Mouse (Mus musculus) small intestine, adult 2 months (tissue): Measurements from ENCODE around the gene Exoc6b. TPM values are rescaled to one million over a fixed set of nuclear protein-coding genes. Genes with fewer than 3 reads are reported as not detected.

Source experiments
- H3K27ac ChIP-seq: fragments of 200-500 bp; 2 replicates; pipeline ENCODE4 v1.5.1; 2012; ENCODE audit warnings: low read depth, low read length, control low read depth, inconsistent platforms; ENCODE audit not compliant: insufficient read depth
- H3K27me3 ChIP-seq: fragments of 200-500 bp; 2 replicates; pipeline ENCODE4 v1.6.1; 2012; ENCODE audit warnings: mild to moderate bottlenecking, moderate library complexity, low read length, inconsistent platforms; ENCODE audit not compliant: control insufficient read depth, insufficient read depth
- H3K36me3 ChIP-seq: fragments of 200-500 bp; 2 replicates; pipeline ENCODE4 v1.6.1; 2012; ENCODE audit warnings: mild to moderate bottlenecking, low read length, control low read depth, inconsistent platforms; ENCODE audit not compliant: control insufficient read depth, insufficient read depth
- H3K4me1 ChIP-seq: fragments of 200-500 bp; 2 replicates; pipeline ENCODE4 v1.6.1; 2012; ENCODE audit warnings: low read length, inconsistent platforms, mixed read lengths; ENCODE audit not compliant: control insufficient read depth, insufficient read depth, insufficient read length
- H3K4me3 ChIP-seq: fragments of 200-500 bp; 2 replicates; pipeline ENCODE4 v1.5.1; 2012; ENCODE audit warnings: low read depth, mild to moderate bottlenecking, control low read depth, inconsistent platforms, low read length, moderate library complexity
- CTCF ChIP-seq: fragments of 200-500 bp; IDR thresholded peaks from 2 replicates; pipeline ENCODE4 v1.5.1; 2012; ENCODE audit warnings: low read depth, mild to moderate bottlenecking, control low read depth, inconsistent platforms, low read length, moderate library complexity, mixed read lengths; ENCODE audit not compliant: insufficient replicate concordance, insufficient read length; ENCODE audit errors: extremely low read depth
- POLR2A ChIP-seq: fragments of 200-500 bp; IDR thresholded peaks from 2 replicates; pipeline ENCODE4 v1.6.1; 2012; ENCODE audit warnings: low read depth, mild to moderate bottlenecking, control low read depth, inconsistent platforms, low read length, moderate library complexity
- WGBS: fragments of 180-500 bp; shearing (Covaris S2); methylation state at CpG from one replicate; pipeline ENCODE4 v1.1.7; 2018; 5-methylcytosine and 5-hydroxymethylcytosine counted together
- polyA plus RNA-seq: library from polyadenylated mRNA; depleted of rRNA; stranded (reverse); fragments of >200 nt; gene quantifications from 2 replicates; pipeline ENCODE4 v1.2.3, GENCODE M21; 2012

The Exoc6b gene
- polyA plus RNA-seq, 1 experiment = 7.0 TPM

GRCm38 (mm10) chr6:85024403-85024802, 44.9 kb downstream of the Exoc6b start:
- Histone ChIP-seq H3K27ac (no peak overlapping the region), H3K36me3 (no peaks in the 10 kb centered on the region)
- TF ChIP-seq POLR2A (no peak), CTCF (no peak)

DNA sequence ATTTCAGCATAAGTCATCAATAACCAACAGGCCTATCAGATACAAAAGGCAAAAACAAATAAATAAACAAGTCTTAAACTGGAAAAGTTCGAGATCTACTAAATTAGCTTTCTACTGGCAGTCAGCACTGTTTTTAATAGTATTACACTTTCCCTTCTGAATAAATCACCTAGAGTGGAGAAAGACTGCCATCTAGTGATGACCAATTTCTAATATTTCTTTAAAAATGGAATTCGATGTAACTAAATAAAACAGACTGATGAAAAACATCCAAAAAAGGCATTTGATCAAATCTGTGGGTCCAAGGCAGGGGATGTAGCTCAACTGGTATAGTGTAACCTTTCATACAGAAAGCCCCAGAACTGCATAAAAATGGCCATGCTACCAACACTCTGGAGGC, 52.3 kb downstream of the Exoc6b start:
- H3K27ac ChIP-seq = no peak overlapping the region
- H3K4me1 ChIP-seq = no peaks in the 10 kb centered on the region
- WGBS = 19% methylated on average over 2 of the region's 2 CpGs
- no peaks in the 10 kb centered on the region for H3K27me3 ChIP-seq
- H3K4me3 ChIP-seq = no peak overlapping the region
- TF ChIP-seq CTCF (no peak), POLR2A (no peak)
- no peaks in the 10 kb centered on the region for H3K36me3 ChIP-seq

More at GRCm38 (mm10) chr6:85024403-85024802, 44.9 kb downstream of the Exoc6b start:
- no peaks in the 10 kb centered on the region for H3K27me3 ChIP-seq
- H3K4me3 ChIP-seq = no peak overlapping the region
- H3K4me1 ChIP-seq = no peaks in the 10 kb centered on the region

- WGBS = 95% methylated on average over 2 of the region's 2 CpGs
- no peak overlapping the region for H3K27ac ChIP-seq
- H3K27me3 ChIP-seq = no peaks in the 10 kb centered on the region
- H3K4me1 ChIP-seq = no peaks in the 10 kb centered on the region
- no peak overlapping the region for H3K4me3 ChIP-seq
- H3K36me3 ChIP-seq = no peaks in the 10 kb centered on the region
- TF ChIP-seq CTCF (no peak), POLR2A (no peak)
Observed at GRCm38 (mm10) chr6:85013906-85014305, 55.4 kb downstream of the Exoc6b start.

DNA sequence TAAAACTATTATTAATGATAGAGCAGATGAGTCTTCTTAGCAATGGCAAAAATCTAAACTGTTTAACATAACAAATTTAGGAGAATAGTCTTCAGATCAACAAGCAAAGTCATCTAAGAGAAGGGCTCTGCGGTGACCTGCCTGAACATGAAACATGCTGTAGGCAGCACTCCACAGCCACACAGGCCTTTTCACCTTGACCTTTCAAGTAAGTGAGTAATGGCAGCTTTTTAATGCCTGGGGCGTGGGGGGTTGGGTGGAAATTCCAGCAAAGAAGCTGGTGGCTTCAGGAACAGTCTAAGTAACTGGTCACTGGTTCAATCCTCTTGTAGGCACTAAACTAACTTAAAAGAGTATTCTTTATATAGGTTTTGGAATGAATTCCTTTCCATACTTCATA, 58.9 kb downstream of the Exoc6b start:
- Histone ChIP-seq H3K27me3 (no peaks in the 10 kb centered on the region), H3K4me1 (no peaks in the 10 kb centered on the region), H3K27ac (no peak overlapping the region), H3K4me3 (no peak overlapping the region), H3K36me3 (no peaks in the 10 kb centered on the region)
- TF ChIP-seq POLR2A (no peak), CTCF (no peak)
- WGBS = 91% methylated on average over 2 of the region's 2 CpGs

GRCm38 (mm10) chr6:84995418-84995817, 73.9 kb downstream of the Exoc6b start:
- Histone ChIP-seq H3K27ac (no peak overlapping the region), H3K27me3 (no peaks in the 10 kb centered on the region), H3K4me3 (no peak overlapping the region), H3K4me1 (no peaks in the 10 kb centered on the region), H3K36me3 (no peaks in the 10 kb centered on the region)
- no peak for TF ChIP-seq POLR2A

DNA sequence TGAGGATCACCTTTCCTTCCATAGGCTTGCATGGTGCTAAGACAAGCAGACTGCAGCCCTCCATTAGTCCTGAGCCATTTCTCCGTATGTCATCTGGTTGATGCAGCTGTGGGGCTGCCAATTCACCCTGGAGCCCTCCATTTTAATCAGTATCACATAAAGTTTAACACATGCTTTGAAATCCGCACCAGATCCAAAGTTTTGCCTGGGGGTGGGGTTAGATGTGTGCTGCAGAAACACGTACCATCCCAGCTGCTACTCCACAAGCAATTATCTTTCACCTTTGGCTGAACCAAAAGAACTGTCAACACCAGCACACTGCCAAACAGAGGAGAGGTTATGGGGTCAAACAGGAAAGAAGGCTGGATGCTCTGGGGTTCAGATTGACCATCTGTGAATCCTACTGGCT, 92.7 kb downstream of the Exoc6b start:
- no peaks in the 10 kb centered on the region for H3K36me3 ChIP-seq
- H3K4me1 ChIP-seq = no peaks in the 10 kb centered on the region
- no peak overlapping the region for H3K4me3 ChIP-seq
- no peaks in the 10 kb centered on the region for H3K27me3 ChIP-seq
- 71% methylated on average over 3 of the region's 3 CpGs for WGBS
- H3K27ac ChIP-seq = no peak overlapping the region
- TF ChIP-seq CTCF = no peak
- TF ChIP-seq POLR2A = no peak

DNA sequence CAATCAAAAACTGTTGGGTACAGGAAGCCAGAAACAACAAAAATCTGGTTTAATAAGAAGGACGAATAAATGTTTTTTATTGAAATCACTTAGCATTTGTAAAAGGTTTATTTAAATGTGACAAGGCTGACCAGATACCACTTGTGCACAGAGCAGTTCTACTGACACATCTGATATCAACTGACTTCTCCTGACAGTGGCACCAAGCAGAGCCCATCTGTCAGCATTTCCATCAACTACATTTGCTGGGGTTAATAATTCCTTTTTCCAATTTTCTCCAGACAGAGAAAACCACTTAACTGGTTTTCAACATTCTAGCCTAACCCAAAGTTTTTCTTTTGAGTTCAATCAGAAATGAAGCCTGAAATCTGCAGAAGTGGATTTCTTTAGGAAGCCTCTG, 100.8 kb downstream of the Exoc6b start:
- Histone ChIP-seq H3K27ac (no peak overlapping the region), H3K27me3 (no peaks in the 10 kb centered on the region), H3K36me3 (no peaks in the 10 kb centered on the region), H3K4me1 (no peaks in the 10 kb centered on the region), H3K4me3 (no peak overlapping the region)
- TF ChIP-seq CTCF = no peak
- no peak for TF ChIP-seq POLR2A
- WGBS = 91% methylated on average over 1 of the region's 1 CpGs
